Mouse (Mus musculus) testis, adult 2 months (tissue): ENCODE results near the gene Sypl2. TPM values are rescaled to one million over a fixed set of nuclear protein-coding genes. Genes with fewer than 3 reads are reported as not detected.
A peak's percentile ranks its signal among the peaks of the same experiment; 100 is the strongest.

ENCODE experiments used
- H3K27ac ChIP-seq: fragments of 200-500 bp; 2 replicates; pipeline ENCODE4 v1.5.1; 2012; ENCODE audit warnings: low read depth, low read length; ENCODE audit not compliant: control insufficient read depth, insufficient read depth
- H3K27me3 ChIP-seq: fragments of 200-500 bp; 2 replicates; pipeline ENCODE4 v1.6.1; 2012; ENCODE audit warnings: mild to moderate bottlenecking, low read length, moderate library complexity; ENCODE audit not compliant: control insufficient read depth, insufficient read depth
- H3K36me3 ChIP-seq: fragments of 200-500 bp; 2 replicates; pipeline ENCODE4 v1.6.1; 2012; ENCODE audit warnings: mild to moderate bottlenecking, low read length; ENCODE audit not compliant: control insufficient read depth, insufficient read depth
- H3K4me1 ChIP-seq: fragments of 200-500 bp; 2 replicates; pipeline ENCODE4 v1.6.1; 2012; ENCODE audit warnings: low read length; ENCODE audit not compliant: control insufficient read depth, insufficient read depth
- H3K4me3 ChIP-seq: fragments of 200-500 bp; 2 replicates; pipeline ENCODE4 v1.5.1; 2012; ENCODE audit warnings: low read depth, mild to moderate bottlenecking, low read length, moderate library complexity, mixed read lengths; ENCODE audit not compliant: control insufficient read depth
- CTCF ChIP-seq: fragments of 200-500 bp; IDR thresholded peaks from 2 replicates; pipeline ENCODE4 v1.5.1; 2012; ENCODE audit warnings: low read depth, mild to moderate bottlenecking, inconsistent platforms, low read length, moderate library complexity; ENCODE audit not compliant: control insufficient read depth, insufficient read depth, insufficient replicate concordance
- POLR2A ChIP-seq: fragments of 200-500 bp; IDR thresholded peaks from 2 replicates; pipeline ENCODE4 v1.6.1; 2012; ENCODE audit warnings: low read depth, mild to moderate bottlenecking, inconsistent platforms, low read length, moderate library complexity; ENCODE audit not compliant: control insufficient read depth
- polyA plus RNA-seq: library from polyadenylated mRNA; depleted of rRNA; stranded (reverse); fragments of >200 nt; gene quantifications from 2 replicates; pipeline ENCODE4 v1.2.3, GENCODE M21; 2012

Gene Sypl2
- polyA plus RNA-seq, 1 experiment = 0.59 TPM

- Histone ChIP-seq H3K27ac (peak within 1 kb of the TSS; percentile 80), H3K4me3 (peak within 1 kb of the TSS; percentile 91), H3K4me1 (peaks cover 14% of the 10 kb centered on the region), H3K36me3 (no peaks in the 10 kb centered on the region), H3K27me3 (no peaks in the 10 kb centered on the region)
- TF ChIP-seq POLR2A (no peak), CTCF (no peak)
These were observed 15.7 kb downstream of the Sypl2 start, which contains the start of gene Atxn7l2 for GRCm38 (mm10) chr3:108210771-108211139. Atxn7l2 (minus strand) TSS chr3:108210934.

GRCm38 (mm10) chr3:108209946-108210770 is 16.3 kb downstream of the Sypl2 start:
- H3K36me3 ChIP-seq = no peaks in the 10 kb centered on the region
- no peaks in the 10 kb centered on the region for H3K27me3 ChIP-seq
- H3K4me3 ChIP-seq = peak overlapping the region; percentile 91
- peaks cover 14% of the 10 kb centered on the region for H3K4me1 ChIP-seq
- H3K27ac ChIP-seq = peak overlapping the region; percentile 80
- TF ChIP-seq CTCF (no peak), POLR2A (peak; percentile 77)

- TF ChIP-seq POLR2A = no peak
- TF ChIP-seq CTCF = no peak
These were observed 16.9 kb downstream of the Sypl2 start for GRCm38 (mm10) chr3:108209536-108209935.

GRCm38 (mm10) chr3:108209001-108209400 is 17.4 kb downstream of the Sypl2 start:
- Histone ChIP-seq H3K4me3 (no peak overlapping the region), H3K4me1 (peaks cover 14% of the 10 kb centered on the region), H3K36me3 (no peaks in the 10 kb centered on the region), H3K27me3 (no peaks in the 10 kb centered on the region), H3K27ac (no peak overlapping the region)
- TF ChIP-seq POLR2A = no peak
- no peak for TF ChIP-seq CTCF

More at GRCm38 (mm10) chr3:108209536-108209935, 16.9 kb downstream of the Sypl2 start:
- H3K27me3 ChIP-seq = no peaks in the 10 kb centered on the region
- H3K4me1 ChIP-seq = peaks cover 14% of the 10 kb centered on the region
- H3K27ac ChIP-seq = no peak overlapping the region
- peak overlapping the region; percentile 91 for H3K4me3 ChIP-seq
- H3K36me3 ChIP-seq = no peaks in the 10 kb centered on the region

- no peaks in the 10 kb centered on the region for H3K36me3 ChIP-seq
- H3K27me3 ChIP-seq = no peaks in the 10 kb centered on the region
- H3K4me3 ChIP-seq = no peak overlapping the region
- H3K27ac ChIP-seq = no peak overlapping the region
- H3K4me1 ChIP-seq = peaks cover 14% of the 10 kb centered on the region
- TF ChIP-seq POLR2A (no peak), CTCF (no peak)
These were observed 19.6 kb downstream of the Sypl2 start for GRCm38 (mm10) chr3:108206731-108207375.

GRCm38 (mm10) chr3:108205601-108206000 is 20.8 kb downstream of the Sypl2 start:
- H3K27me3 ChIP-seq = no peaks in the 10 kb centered on the region
- TF ChIP-seq CTCF (no peak), POLR2A (no peak)
- no peak overlapping the region for H3K27ac ChIP-seq
- H3K4me3 ChIP-seq = no peak overlapping the region
- no peaks in the 10 kb centered on the region for H3K36me3 ChIP-seq
- H3K4me1 ChIP-seq = peaks cover 11% of the 10 kb centered on the region

GRCm38 (mm10) chr3:108204470-108204869 is 22.0 kb downstream of the Sypl2 start:
- Histone ChIP-seq H3K36me3 (no peaks in the 10 kb centered on the region), H3K27ac (no peak overlapping the region), H3K27me3 (no peaks in the 10 kb centered on the region), H3K4me3 (no peak overlapping the region), H3K4me1 (peaks cover 6% of the 10 kb centered on the region)
- TF ChIP-seq POLR2A (no peak), CTCF (no peak)
